Mouse (Mus musculus): Measurements from ENCODE around the gene Arhgef25. TPM values are rescaled to one million over a fixed set of nuclear protein-coding genes. Genes with fewer than 3 reads are reported as not detected.

The Arhgef25 gene
- 24.8 and 28.7 TPM in 2 replicates for polyA plus RNA-seq (2016; fragmentation: Nextera tagmentation; extraction: Ambion mirVana)

GRCm38 (mm10) chr10:127189651-127190381 is at the start of gene Arhgef25:
Arhgef25 (minus strand) TSS chr10:127190083.
- WGBS: under 1% methylated on average over 35 of the region's 35 CpGs

DNA sequence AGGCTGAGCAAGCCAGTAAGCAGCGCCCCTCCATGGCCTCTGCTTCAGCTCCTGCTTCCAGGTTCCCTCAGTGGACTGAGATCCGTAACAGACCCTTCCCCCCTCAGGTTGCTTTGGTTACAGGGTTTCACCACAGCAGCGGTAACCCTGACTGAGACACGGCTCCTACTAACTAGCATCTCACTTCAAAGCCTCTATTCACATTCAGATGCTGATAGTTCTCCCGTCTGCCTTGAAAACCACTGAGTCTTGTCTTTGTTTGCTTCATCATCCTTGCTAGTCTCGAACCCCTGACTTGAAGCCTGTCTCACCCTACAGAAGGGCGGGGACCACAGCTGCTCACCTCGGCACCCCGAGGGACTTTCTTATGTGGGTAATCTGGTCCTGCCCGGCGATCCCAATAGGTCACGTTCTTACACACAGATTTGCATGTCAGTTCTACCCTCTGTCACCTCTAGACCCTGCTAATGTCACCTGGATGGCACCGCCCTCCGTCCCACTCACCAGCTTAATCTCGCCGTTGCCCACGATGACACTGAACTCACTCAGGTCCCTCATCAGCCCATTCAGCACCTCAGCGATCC is 48.5 kb upstream of the Arhgef25 start:
- no peak for DNase-seq (ENCODE audit: low spot score)
- Histone ChIP-seq H3K4me3 (no peak overlapping the region), H3K27ac (replicated peaks) (no peak overlapping the region), H3K27me3 (ENCODE audit: low read depth, poor library complexity, severe bottlenecking) (peaks cover 12% of the 10 kb centered on the region), H3K36me3 (peaks cover 76% of the 10 kb centered on the region), H3K9me3 (replicated peaks) (no peaks in the 10 kb centered on the region), H3K4me1 (peaks cover 14% of the 10 kb centered on the region)
- WGBS: 73% methylated on average over 18 of the region's 18 CpGs

More at GRCm38 (mm10) chr10:127189651-127190381, at the start of gene Arhgef25:
- H3K4me1 ChIP-seq: peaks cover 77% of the 10 kb centered on the region
- peak within 1 kb of the TSS; percentile 90 for H3K4me3 ChIP-seq
- peaks cover 19% of the 10 kb centered on the region for H3K27me3 ChIP-seq (ENCODE audit: low read depth, poor library complexity, severe bottlenecking)
- peaks cover 52% of the 10 kb centered on the region for H3K36me3 ChIP-seq
- no peaks in the 10 kb centered on the region for H3K9me3 ChIP-seq (replicated peaks)
- H3K27ac ChIP-seq (replicated peaks): peak within 1 kb of the TSS; percentile 96
- DNase-seq (ENCODE audit: low spot score): peak; percentile 76

DNA sequence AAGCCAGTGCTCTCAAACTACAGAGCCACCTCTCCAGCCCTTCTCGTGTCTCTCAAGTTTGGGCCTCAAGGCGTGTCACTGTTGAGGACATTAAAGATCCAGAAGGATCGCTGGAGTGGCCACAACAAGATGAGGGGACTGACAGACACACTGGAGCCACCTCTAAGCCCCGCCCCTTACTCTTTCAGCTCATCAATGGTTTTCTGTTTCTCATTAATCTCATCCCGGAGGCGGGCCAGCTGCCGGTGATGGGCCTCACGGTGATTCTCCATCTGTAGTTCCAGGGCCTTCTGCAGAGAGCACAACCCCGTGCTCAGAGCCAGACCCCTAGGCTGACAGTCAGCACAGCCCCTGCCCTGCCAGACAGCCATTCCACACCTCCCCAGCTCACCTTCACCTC is 46.7 kb upstream of the Arhgef25 start:
- Histone ChIP-seq H3K36me3 (peaks cover 59% of the 10 kb centered on the region), H3K27ac (replicated peaks) (no peak overlapping the region; the same call in 1 of the 2 replicates), H3K27me3 (ENCODE audit: low read depth, poor library complexity, severe bottlenecking) (peaks cover 12% of the 10 kb centered on the region), H3K9me3 (replicated peaks) (no peaks in the 10 kb centered on the region), H3K4me3 (no peak overlapping the region), H3K4me1 (peaks cover 14% of the 10 kb centered on the region)
- no peak for DNase-seq (ENCODE audit: low spot score)
- 62% methylated on average over 9 of the region's 9 CpGs for WGBS

- WGBS: 83% methylated on average over 9 of the region's 9 CpGs
- Histone ChIP-seq H3K4me3 (no peak overlapping the region), H3K36me3 (peaks cover 41% of the 10 kb centered on the region)
Observed at GRCm38 (mm10) chr10:127233141-127233540, 43.3 kb upstream of the Arhgef25 start.

DNA sequence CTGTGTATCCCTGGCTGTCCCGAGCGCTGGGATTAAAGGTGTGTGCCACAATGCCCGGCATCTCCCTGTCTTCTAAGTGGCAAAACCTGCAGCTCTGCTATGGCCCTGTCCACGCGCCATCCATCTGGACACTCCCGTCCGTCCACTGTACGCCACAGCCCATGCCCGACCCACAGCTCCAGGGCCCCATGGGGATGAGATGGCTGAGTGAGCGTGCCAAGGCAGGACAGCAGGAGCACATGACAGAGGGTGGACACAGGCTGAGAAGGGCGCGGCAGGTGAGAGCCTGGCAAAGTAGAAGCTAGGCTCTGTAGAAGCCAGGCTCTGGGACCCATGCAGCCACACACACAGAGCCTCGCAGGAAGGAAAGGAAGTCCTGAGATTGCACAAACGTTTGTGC is 41.9 kb upstream of the Arhgef25 start:
- Histone ChIP-seq H3K4me1 (peaks cover 5% of the 10 kb centered on the region), H3K36me3 (peaks cover 29% of the 10 kb centered on the region), H3K27me3 (ENCODE audit: low read depth, poor library complexity, severe bottlenecking) (peaks cover 13% of the 10 kb centered on the region), H3K27ac (replicated peaks) (no peak overlapping the region), H3K9me3 (replicated peaks) (no peaks in the 10 kb centered on the region), H3K4me3 (no peak overlapping the region)
- DNase-seq (ENCODE audit: low spot score): no peak
- WGBS: 87% methylated on average over 14 of the region's 14 CpGs

More at GRCm38 (mm10) chr10:127233141-127233540, 43.3 kb upstream of the Arhgef25 start:
- no peak overlapping the region for H3K27ac ChIP-seq (replicated peaks)
- peaks cover 8% of the 10 kb centered on the region for H3K27me3 ChIP-seq (ENCODE audit: low read depth, poor library complexity, severe bottlenecking)
- H3K9me3 ChIP-seq (replicated peaks): no peaks in the 10 kb centered on the region
- no peak for DNase-seq (ENCODE audit: low spot score)
- H3K4me1 ChIP-seq: peaks cover 10% of the 10 kb centered on the region

DNA sequence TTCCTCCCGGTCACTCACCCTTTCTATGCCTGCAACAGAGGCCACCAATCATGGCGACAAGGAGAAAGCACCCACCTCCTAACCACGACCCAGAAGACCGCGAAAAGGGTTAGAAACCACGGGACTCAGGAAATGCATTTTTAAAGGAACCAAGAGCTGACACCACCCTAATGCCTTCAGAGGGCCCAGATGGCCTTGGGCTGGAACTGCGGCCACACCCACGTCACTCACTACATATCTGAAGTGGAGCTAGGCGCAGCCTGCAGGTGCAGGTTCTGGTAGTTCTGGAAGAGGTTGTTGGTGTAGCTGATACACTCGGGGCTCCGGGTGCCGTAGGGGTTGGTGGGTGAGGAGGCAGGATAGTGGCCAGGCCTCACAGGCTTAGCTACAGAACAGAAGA is 40.8 kb upstream of the Arhgef25 start:
- 92% methylated on average over 12 of the region's 12 CpGs for WGBS
- no peak for DNase-seq (ENCODE audit: low spot score)
- H3K4me1 ChIP-seq: peaks cover 4% of the 10 kb centered on the region
- H3K36me3 ChIP-seq: peaks cover 18% of the 10 kb centered on the region; the same call in 1 of the 2 replicates
- peaks cover 13% of the 10 kb centered on the region for H3K27me3 ChIP-seq (ENCODE audit: low read depth, poor library complexity, severe bottlenecking)
- H3K27ac ChIP-seq (replicated peaks): no peak overlapping the region
- no peak overlapping the region for H3K4me3 ChIP-seq
- no peaks in the 10 kb centered on the region for H3K9me3 ChIP-seq (replicated peaks)

GRCm38 (mm10) chr10:127228897-127229296 is 39.0 kb upstream of the Arhgef25 start:
- H3K27ac ChIP-seq (replicated peaks): no peak overlapping the region
- no peaks in the 10 kb centered on the region for H3K9me3 ChIP-seq (replicated peaks)
- peaks cover 13% of the 10 kb centered on the region for H3K27me3 ChIP-seq (ENCODE audit: low read depth, poor library complexity, severe bottlenecking)
- H3K36me3 ChIP-seq: peaks cover 16% of the 10 kb centered on the region; the same call in 1 of the 2 replicates
- H3K4me3 ChIP-seq: no peak overlapping the region
- WGBS: 29% methylated on average over 4 of the region's 4 CpGs
- peaks cover 11% of the 10 kb centered on the region for H3K4me1 ChIP-seq
- DNase-seq (ENCODE audit: low spot score): peak; percentile 30

DNA sequence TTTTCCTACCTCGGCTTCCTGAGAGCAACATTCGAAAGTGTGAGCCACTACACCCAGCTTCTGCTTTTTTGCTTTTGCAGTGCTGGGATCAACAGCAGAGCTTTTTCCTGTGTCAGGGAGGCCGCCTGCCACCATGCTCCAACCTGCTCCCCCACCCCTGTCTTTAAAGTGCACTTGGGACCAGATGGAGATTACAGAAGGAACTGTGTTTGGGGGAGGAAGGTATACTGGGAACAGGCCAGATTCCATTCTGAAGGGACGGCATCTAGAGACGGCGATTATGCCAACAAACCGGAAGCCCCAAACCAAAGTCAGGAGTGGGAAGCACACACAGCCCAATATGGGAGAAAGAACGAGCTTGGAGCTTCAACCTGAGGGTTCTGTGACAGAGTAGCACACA is 37.3 kb upstream of the Arhgef25 start:
- Histone ChIP-seq H3K27me3 (ENCODE audit: low read depth, poor library complexity, severe bottlenecking) (peaks cover 13% of the 10 kb centered on the region), H3K4me1 (peaks cover 11% of the 10 kb centered on the region), H3K9me3 (replicated peaks) (no peaks in the 10 kb centered on the region), H3K27ac (replicated peaks) (no peak overlapping the region), H3K4me3 (no peak overlapping the region), H3K36me3 (peaks cover 9% of the 10 kb centered on the region; the same call in 1 of the 2 replicates)
- no peak for DNase-seq (ENCODE audit: low spot score)
- WGBS: 90% methylated on average over 8 of the region's 8 CpGs

DNA sequence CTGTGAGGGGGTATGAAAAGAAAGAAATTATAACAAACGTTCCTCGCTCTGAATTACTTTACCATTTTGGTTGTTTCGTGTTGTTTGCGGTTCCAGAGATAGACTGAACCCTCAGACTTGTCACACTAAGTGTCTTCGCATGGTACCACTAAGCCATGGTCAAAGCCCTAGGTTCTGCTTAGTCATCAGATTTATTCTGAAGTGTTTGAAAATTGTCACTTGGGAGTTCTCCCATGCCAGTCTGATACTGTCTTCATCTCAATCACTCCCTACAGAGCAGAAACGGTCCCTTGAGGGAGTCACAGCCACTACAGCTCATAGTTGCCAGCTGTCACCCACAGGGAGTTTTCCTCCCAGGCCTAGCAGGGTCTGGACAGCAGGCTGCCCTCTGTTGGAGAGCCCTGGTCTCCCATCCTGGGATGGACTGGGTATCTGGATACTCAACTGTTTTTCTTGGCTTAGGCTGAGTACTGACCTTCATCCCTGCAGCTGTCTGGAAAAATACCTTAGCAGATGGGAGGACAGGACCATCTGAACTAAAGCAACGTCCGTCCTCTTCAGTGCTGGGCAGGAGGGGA is 36.5 kb upstream of the Arhgef25 start:
- H3K9me3 ChIP-seq (replicated peaks): no peaks in the 10 kb centered on the region
- 71% methylated on average over 8 of the region's 8 CpGs for WGBS
- peaks cover 9% of the 10 kb centered on the region; the same call in 1 of the 2 replicates for H3K36me3 ChIP-seq
- H3K27me3 ChIP-seq (ENCODE audit: low read depth, poor library complexity, severe bottlenecking): peaks cover 13% of the 10 kb centered on the region
- H3K27ac ChIP-seq (replicated peaks): no peak overlapping the region
- no peak overlapping the region for H3K4me3 ChIP-seq
- DNase-seq (ENCODE audit: low spot score): no peak
- peaks cover 11% of the 10 kb centered on the region for H3K4me1 ChIP-seq

DNA sequence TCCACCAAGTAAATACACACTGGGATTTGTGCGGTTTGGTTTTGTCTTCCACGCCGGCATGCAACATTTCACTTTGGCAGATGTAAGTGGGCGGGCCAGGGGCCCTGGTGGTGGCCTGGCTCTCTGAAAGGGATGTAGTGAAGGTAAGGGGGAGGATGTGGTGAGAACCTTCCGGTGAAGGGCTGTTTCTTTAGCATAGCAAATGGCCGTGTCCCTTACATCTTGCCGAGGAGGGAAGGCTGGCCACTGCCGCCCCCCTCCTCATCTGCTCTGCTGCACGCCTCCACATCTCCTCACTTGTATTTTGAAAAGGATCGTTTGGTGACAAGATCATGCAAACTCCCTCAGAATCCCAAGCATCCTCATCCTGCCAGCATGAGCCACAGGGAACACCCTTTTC is 35.8 kb upstream of the Arhgef25 start:
- no peak for DNase-seq (ENCODE audit: low spot score)

DNA sequence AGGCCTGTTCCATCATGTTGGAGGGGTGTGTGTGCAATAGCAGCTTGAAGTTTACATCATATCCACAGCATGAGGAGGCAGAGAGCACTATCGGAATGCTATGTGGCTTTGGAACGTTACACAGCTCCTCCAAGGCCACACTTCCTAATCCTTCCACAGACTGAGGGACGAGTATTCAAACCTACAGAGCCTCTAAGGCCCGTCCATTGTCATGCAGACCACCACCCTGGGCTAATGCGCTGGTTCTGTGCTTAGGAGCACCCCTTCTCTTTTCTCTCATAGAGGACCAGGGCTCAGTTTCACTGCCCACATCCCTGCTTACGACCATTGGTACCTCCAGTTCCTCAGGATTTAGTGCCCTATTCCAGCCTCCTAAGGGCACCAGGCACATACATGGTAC is 35.3 kb upstream of the Arhgef25 start:
- Histone ChIP-seq H3K27me3 (ENCODE audit: low read depth, poor library complexity, severe bottlenecking) (peaks cover 13% of the 10 kb centered on the region), H3K4me1 (peaks cover 11% of the 10 kb centered on the region), H3K4me3 (no peak overlapping the region), H3K36me3 (peaks cover 4% of the 10 kb centered on the region; the same call in 1 of the 2 replicates), H3K27ac (replicated peaks) (no peak overlapping the region), H3K9me3 (replicated peaks) (no peaks in the 10 kb centered on the region)
- DNase-seq (ENCODE audit: low spot score): no peak
- 32% methylated on average over 6 of the region's 6 CpGs for WGBS

More for the DNA sequence above, 35.8 kb upstream of the Arhgef25 start:
- H3K36me3 ChIP-seq: peaks cover 4% of the 10 kb centered on the region; the same call in 1 of the 2 replicates
- no peak overlapping the region for H3K27ac ChIP-seq (replicated peaks)
- H3K4me3 ChIP-seq: no peak overlapping the region
- WGBS: 27% methylated on average over 10 of the region's 10 CpGs
- H3K4me1 ChIP-seq: peaks cover 11% of the 10 kb centered on the region
- no peaks in the 10 kb centered on the region for H3K9me3 ChIP-seq (replicated peaks)
- peaks cover 13% of the 10 kb centered on the region for H3K27me3 ChIP-seq (ENCODE audit: low read depth, poor library complexity, severe bottlenecking)

GRCm38 (mm10) chr10:127218339-127218738 is 28.5 kb upstream of the Arhgef25 start:
- Histone ChIP-seq H3K4me1 (no peaks in the 10 kb centered on the region), H3K9me3 (replicated peaks) (no peaks in the 10 kb centered on the region), H3K27me3 (ENCODE audit: low read depth, poor library complexity, severe bottlenecking) (no peaks in the 10 kb centered on the region), H3K4me3 (no peak overlapping the region), H3K36me3 (no peaks in the 10 kb centered on the region), H3K27ac (replicated peaks) (no peak overlapping the region)
- no peak for DNase-seq (ENCODE audit: low spot score)
- 88% methylated on average over 2 of the region's 2 CpGs for WGBS

DNA sequence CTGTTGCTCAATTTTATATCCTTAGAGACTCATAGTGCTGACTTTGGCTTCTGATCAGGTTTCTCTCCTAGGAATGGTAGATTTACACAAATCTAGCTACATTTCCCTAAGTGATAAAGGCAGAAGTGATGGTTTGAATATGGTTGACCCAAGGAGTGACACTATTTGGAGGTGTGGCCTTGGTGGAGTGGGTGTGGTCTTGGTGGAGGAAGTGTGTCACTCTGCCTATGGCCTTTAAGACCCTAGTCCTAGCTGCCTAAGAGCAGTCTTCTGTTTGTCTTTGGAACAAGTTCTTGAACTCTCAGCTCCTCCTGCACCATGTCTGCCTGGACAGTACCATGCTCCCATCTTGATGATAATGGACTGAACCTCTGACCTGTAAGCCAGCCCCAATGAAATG is 27.3 kb upstream of the Arhgef25 start:
- DNase-seq (ENCODE audit: low spot score): no peak

More for the DNA sequence above, 27.3 kb upstream of the Arhgef25 start:
- Histone ChIP-seq H3K9me3 (replicated peaks) (no peaks in the 10 kb centered on the region), H3K36me3 (no peaks in the 10 kb centered on the region), H3K4me1 (no peaks in the 10 kb centered on the region), H3K27me3 (ENCODE audit: low read depth, poor library complexity, severe bottlenecking) (no peaks in the 10 kb centered on the region), H3K27ac (replicated peaks) (no peak overlapping the region), H3K4me3 (no peak overlapping the region)

Measured in midbrain, embryonic 10.5 days (tissue).